Mouse (Mus musculus): Measurements from ENCODE around the gene Fam189a1.

Gene Fam189a1

GRCm38 (mm10) chr7:64950771-64951099 is 205.6 kb downstream of the Fam189a1 start:
- in situ Hi-C loops (cut with MboI, MseI) = no loop called here

- in situ Hi-C loops (cut with MboI, MseI) = no loop called here
These were observed 206.2 kb downstream of the Fam189a1 start for GRCm38 (mm10) chr7:64949910-64950770.

DNA sequence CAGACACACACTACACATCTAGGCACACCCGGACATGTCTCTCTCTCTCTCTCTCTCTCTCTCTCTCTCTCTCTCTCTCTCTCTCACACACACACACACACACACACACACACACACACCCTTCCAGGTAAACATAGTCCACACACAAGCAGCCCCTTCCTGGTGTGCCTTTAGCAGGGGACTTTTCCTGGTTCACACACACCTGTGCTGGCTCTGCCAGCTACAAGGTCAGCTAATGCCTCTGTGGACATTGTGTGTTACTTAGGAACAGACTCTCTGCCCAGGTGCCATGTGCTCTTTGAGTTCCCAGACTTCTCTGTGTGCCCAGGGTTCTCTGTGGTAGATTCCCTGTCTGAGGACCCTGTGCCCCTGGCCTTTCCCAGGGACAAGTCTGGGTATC is 206.9 kb downstream of the Fam189a1 start:
- in situ Hi-C loops (cut with MboI, MseI) = no loop called here

DNA sequence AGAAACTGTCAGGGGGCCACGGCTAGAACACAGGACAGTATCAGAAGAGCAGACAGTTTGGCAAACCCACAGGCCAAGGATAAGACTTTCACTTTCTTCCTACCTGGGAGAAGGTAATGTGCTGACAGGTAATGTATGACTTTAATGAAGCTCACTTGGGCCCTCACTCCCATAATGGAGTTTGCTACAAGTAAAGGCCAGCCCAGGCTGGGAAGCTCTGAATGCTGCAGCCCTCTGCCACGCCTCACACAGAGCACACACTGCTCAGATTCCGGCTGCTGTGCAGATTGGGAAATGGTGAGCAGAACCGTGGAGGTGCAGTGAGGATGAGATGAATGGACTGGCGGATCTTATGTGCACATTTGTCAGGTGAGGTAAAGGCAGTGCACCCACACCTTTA is 211.7 kb downstream of the Fam189a1 start:
- in situ Hi-C loops (cut with MboI, MseI) = no loop called here

GRCm38 (mm10) chr7:64944175-64944574 is 212.2 kb downstream of the Fam189a1 start:
- in situ Hi-C loops (cut with MboI, MseI) = no loop called here

DNA sequence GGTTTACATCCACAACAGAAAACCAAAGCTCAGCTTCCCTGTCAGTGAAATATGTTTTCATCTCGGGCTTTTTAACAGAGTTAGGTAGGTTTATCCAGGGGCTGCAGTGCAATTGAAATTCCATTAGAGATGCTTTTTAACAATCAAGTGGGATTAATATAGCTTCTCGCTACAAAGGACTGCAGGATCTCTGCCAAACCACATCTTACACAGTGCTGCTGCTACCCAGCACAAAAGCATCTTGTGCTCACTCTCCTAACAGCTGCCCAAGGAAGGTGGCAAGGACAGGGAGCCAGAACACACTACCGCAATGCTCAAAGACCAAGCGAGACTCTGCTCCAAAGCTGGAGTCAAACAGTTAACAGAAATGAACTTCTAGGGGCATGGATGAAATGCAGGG is 219.4 kb downstream of the Fam189a1 start:
- in situ Hi-C loops (cut with MboI, MseI) = no loop called here

GRCm38 (mm10) chr7:64934115-64934514 is 222.3 kb downstream of the Fam189a1 start:
- in situ Hi-C loops (cut with MboI, MseI) = no loop called here

GRCm38 (mm10) chr7:64930980-64931379 is 225.4 kb downstream of the Fam189a1 start:
- in situ Hi-C loops (cut with MboI, MseI) = no loop called here

- in situ Hi-C loops (cut with MboI, MseI) = no loop called here
These were observed 232.5 kb downstream of the Fam189a1 start for GRCm38 (mm10) chr7:64923918-64924317.

- in situ Hi-C loops (cut with MboI, MseI) = no loop called here
These were observed 235.2 kb downstream of the Fam189a1 start for GRCm38 (mm10) chr7:64921189-64921588.

GRCm38 (mm10) chr7:64920735-64921134 is 235.6 kb downstream of the Fam189a1 start:
- in situ Hi-C loops (cut with MboI, MseI) = no loop called here

DNA sequence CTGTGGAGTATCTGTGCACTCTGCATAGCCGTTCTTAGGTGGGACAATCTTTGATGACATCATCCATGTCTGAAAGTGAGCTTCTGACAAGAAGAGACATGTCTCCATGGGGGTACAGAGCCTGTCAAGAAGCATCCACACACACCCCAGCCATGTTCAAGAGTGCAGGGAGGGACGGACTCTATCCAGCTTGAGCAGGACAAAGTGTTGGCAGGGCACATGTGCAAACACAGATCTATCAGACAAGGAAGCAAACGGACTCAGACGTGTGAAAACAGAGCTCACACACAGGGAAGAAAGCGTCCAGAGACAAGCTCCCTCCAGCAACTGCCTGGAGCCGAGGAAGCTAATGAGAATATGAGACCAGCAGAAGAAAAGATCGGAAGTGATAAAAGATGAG is 239.7 kb downstream of the Fam189a1 start:
- in situ Hi-C loops (cut with MboI, MseI) = no loop called here

- in situ Hi-C loops (cut with MboI, MseI) = no loop called here
These were observed 241.2 kb downstream of the Fam189a1 start for GRCm38 (mm10) chr7:64915121-64915520.

DNA sequence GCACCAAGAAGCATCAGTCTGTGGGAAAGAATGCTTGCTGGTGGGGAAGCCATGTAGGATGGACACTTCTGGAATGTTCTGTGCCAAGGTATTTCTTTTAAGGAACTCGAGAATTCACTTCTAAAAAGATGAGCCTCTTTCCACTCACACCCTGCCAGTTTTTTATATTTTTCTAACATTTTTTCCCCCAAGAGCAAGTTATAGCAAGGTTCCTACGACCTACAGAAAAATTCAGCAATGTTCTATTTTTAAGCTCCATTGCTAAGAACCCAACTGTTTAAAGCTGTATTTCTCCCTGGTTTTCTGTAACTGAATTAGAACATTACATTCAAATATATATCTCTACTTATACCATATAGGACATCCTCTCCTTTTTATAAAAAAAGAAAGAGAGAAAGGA is 244.4 kb downstream of the Fam189a1 start:
- in situ Hi-C loops (cut with MboI, MseI) = no loop called here

DNA sequence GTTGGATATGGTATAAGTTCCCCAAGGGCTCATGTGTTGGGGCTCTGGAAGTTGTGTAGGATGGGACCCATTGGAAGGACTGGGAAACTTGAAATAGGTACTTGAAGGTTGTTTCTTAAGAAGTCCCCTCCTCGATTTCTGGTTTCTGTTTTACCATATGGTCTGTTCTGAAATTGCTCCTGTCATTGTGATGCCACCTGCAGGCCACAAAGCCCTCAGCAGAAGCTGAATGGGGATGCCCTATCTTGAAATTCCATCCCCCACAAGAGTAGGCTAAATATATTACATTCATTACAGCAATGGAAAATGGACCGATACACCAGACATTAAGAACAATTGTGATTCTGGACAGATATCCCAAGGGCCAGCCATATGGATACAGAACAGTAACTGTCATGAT is 246.2 kb downstream of the Fam189a1 start:
- in situ Hi-C loops (cut with MboI, MseI) = no loop called here

DNA sequence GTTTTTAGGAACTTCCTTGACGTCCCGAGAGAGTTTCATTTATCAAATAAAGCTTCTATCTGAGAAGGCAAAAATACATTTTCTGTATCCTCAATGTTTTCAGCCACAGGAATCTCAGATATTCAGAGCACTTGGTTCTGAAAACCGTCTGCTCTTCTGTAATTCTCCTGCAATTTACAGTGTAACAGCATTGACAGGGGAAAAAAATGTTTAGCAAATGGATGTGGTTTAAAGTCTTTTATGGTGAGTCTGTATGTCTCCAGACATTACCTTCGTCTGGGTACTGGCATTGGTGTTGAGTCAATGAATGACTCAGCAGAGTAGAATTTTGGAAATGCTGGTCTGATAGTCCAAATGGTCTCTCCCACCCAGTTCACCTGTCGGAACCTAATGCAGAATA is 249.4 kb downstream of the Fam189a1 start:
- in situ Hi-C loops (cut with MboI, MseI) = no loop called here

GRCm38 (mm10) chr7:64905506-64905905 is 250.9 kb downstream of the Fam189a1 start:
- in situ Hi-C loops (cut with MboI, MseI) = no loop called here

DNA sequence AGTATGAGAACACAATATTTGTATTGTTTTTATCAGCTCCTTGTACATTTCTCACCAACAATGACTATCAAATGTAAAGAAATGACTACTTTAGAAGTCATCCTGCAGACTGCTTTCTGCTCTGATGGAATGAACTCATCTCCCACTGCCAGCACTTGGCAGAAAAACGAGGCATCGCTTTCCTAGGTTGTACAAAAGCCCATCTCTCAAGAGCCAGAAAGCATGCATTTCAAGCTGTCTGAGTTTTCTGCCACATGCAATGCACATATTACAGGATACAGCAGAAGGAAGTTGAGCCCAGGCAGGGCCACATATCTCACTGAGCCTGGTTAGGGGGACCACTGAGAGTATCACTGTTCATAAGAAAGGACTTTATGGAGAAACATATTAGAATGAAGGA is 256.1 kb downstream of the Fam189a1 start:
- in situ Hi-C loops (cut with MboI, MseI) = no loop called here

- in situ Hi-C loops (cut with MboI, MseI) = loop anchor here (5.0 kb wide), 1 partner anchor 89 kb away; no protein-coding TSS in a partner anchor
These were observed 259.8 kb downstream of the Fam189a1 start for GRCm38 (mm10) chr7:64896587-64896986.

- in situ Hi-C loops (cut with MboI, MseI) = loop anchor here (5.0 kb wide), 1 partner anchor 88 kb away; no protein-coding TSS in a partner anchor
These were observed 260.7 kb downstream of the Fam189a1 start for GRCm38 (mm10) chr7:64895685-64896101.

DNA sequence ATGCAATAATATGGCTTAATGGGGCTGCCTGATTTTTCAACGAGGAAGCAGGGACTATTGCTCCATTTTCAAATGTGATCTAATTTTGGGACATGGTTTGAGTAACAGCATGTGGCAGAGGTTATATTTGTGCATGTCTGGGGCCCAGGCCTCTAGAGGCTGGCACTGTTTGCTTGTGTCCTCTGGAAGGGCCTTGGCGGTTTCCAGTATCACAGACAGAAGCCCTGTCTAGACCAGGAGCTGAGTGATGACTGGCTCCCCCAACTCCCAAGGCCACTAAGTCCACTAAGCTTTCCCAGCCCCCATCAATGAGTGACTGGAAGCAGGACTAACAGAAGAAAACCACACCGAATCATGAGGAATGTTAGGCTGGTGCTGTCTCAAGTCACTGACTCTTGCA is 265.2 kb downstream of the Fam189a1 start:
- in situ Hi-C loops (cut with MboI, MseI) = no loop called here

- in situ Hi-C loops (cut with MboI, MseI) = no loop called here
These were observed 266.5 kb downstream of the Fam189a1 start for GRCm38 (mm10) chr7:64889919-64890318.

DNA sequence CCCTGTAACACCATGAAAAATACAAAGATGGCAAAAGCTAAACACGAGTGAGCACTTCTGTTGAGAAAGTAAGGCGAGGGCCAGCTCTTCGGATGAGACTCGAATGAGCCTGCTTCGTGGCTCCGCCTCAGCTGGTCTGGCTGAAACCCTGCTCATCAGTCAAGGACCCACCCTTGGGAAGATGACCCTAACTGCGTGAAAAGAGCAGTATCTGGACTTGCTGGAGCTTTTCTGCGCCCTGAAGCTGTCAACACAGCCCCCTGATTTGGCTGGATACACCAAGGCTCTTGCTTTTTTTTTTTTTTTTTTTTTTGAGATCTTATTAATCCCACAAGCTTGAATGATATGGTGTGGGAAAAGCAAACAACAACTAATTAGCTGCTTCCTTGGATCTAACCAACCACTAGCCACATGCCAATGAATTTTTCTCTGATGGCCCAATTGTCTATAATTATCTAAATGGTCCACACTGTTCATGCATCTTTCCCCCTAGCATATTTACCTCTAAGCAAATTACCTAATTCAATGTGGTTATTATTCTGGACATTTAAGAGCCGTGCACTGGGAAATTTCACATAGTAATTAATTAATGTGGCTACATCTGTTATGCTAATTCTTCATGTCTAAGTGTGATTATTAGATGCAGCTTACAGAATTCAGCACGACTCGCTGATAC is 272.0 kb downstream of the Fam189a1 start:
- in situ Hi-C loops (cut with MboI, MseI) = no loop called here
